Mouse (Mus musculus): ENCODE measurements around the gene Atg2a. TPM values are rescaled to one million over a fixed set of nuclear protein-coding genes. Genes with fewer than 3 reads are reported as not detected.

Atg2a gene
- total and polyA plus RNA-seq, 2 experiments from 2014 or later: 5.6 to 24.5 TPM

GRCm38 (mm10) chr19:6272053-6272452, 30.6 kb downstream of the Atg2a start:
- 77% methylated on average over 7 of the region's 7 CpGs for WGBS
- Histone ChIP-seq H3K27ac (ENCODE audit: low read depth) (no peak overlapping the region), H3K4me1 (ENCODE audit: control insufficient read depth, insufficient read depth) (peaks cover 19% of the 10 kb centered on the region; the same call in 1 of the 2 replicates), H3K9ac (replicated peaks; ENCODE audit: low read depth, low read length) (no peak overlapping the region), H3K36me3 (replicated peaks; ENCODE audit: control insufficient read depth, insufficient read depth, low read length) (no peaks in the 10 kb centered on the region), H3K9me3 (replicated peaks; ENCODE audit: control insufficient read depth, low read length) (no peaks in the 10 kb centered on the region), H3K27me3 (ENCODE audit: control insufficient read depth, insufficient read depth, low read length) (peaks cover 5% of the 10 kb centered on the region; the same call in 1 of the 2 replicates), H3K4me2 (ENCODE audit: low read depth, low read length) (no peak overlapping the region), H3K4me3 (ENCODE audit: low read depth, low read length) (no peak overlapping the region)
- ATAC-seq (ENCODE audit: insufficient read depth, low read depth) (no peak), DNase-seq (ENCODE audit: low spot score) (no peak)
- TF ChIP-seq CTCF (IDR thresholded peaks at IDR 0.05; ENCODE audit: low read depth) (no peak), EP300 (IDR thresholded peaks at IDR 0.05; ENCODE audit: low read depth) (no peak)

- Histone ChIP-seq H3K27me3 (ENCODE audit: control insufficient read depth, insufficient read depth, low read length) (peaks cover 5% of the 10 kb centered on the region; the same call in 1 of the 2 replicates), H3K36me3 (replicated peaks; ENCODE audit: control insufficient read depth, insufficient read depth, low read length) (no peaks in the 10 kb centered on the region), H3K9me3 (replicated peaks; ENCODE audit: control insufficient read depth, low read length) (no peaks in the 10 kb centered on the region), H3K4me3 (ENCODE audit: low read depth, low read length) (no peak overlapping the region), H3K27ac (ENCODE audit: low read depth) (peak overlapping the region; percentile 62), H3K4me2 (ENCODE audit: low read depth, low read length) (no peak overlapping the region), H3K9ac (replicated peaks; ENCODE audit: low read depth, low read length) (no peak overlapping the region), H3K4me1 (ENCODE audit: control insufficient read depth, insufficient read depth) (peaks cover 19% of the 10 kb centered on the region; the same call in 1 of the 2 replicates)
- DNase-seq (ENCODE audit: low spot score) (peak; percentile 54), ATAC-seq (ENCODE audit: insufficient read depth, low read depth) (no peak)
- 54% methylated on average over 4 of the region's 4 CpGs for WGBS
- no peak for TF ChIP-seq CTCF (IDR thresholded peaks at IDR 0.05; ENCODE audit: low read depth)
- TF ChIP-seq EP300 (IDR thresholded peaks at IDR 0.05; ENCODE audit: low read depth): no peak
Observed at GRCm38 (mm10) chr19:6272738-6273137, 31.3 kb downstream of the Atg2a start.

- H3K4me3 ChIP-seq (ENCODE audit: low read depth, low read length): no peak overlapping the region
- 78% methylated on average over 4 of the region's 4 CpGs for WGBS
- no peak for DNase-seq (ENCODE audit: low spot score)
- TF ChIP-seq CTCF (IDR thresholded peaks at IDR 0.05; ENCODE audit: low read depth): no peak
- no peak for TF ChIP-seq EP300 (IDR thresholded peaks at IDR 0.05; ENCODE audit: low read depth)
- H3K9ac ChIP-seq (replicated peaks; ENCODE audit: low read depth, low read length): no peak overlapping the region
- H3K4me1 ChIP-seq (ENCODE audit: control insufficient read depth, insufficient read depth): peaks cover 27% of the 10 kb centered on the region; the same call in 1 of the 2 replicates
- no peaks in the 10 kb centered on the region for H3K9me3 ChIP-seq (replicated peaks; ENCODE audit: control insufficient read depth, low read length)
- peaks cover 5% of the 10 kb centered on the region; the same call in 1 of the 2 replicates for H3K27me3 ChIP-seq (ENCODE audit: control insufficient read depth, insufficient read depth, low read length)
- no peak overlapping the region for H3K4me2 ChIP-seq (ENCODE audit: low read depth, low read length)
- ATAC-seq (ENCODE audit: insufficient read depth, low read depth): no peak
- H3K36me3 ChIP-seq (replicated peaks; ENCODE audit: control insufficient read depth, insufficient read depth, low read length): no peaks in the 10 kb centered on the region
- peak overlapping the region; percentile 62 for H3K27ac ChIP-seq (ENCODE audit: low read depth)
Observed at GRCm38 (mm10) chr19:6273592-6273991, 32.1 kb downstream of the Atg2a start.

GRCm38 (mm10) chr19:6273998-6274608, 32.6 kb downstream of the Atg2a start:
- Histone ChIP-seq H3K9ac (replicated peaks; ENCODE audit: low read depth, low read length) (no peak overlapping the region), H3K27me3 (ENCODE audit: control insufficient read depth, insufficient read depth, low read length) (peaks cover 5% of the 10 kb centered on the region; the same call in 1 of the 2 replicates), H3K4me2 (ENCODE audit: low read depth, low read length) (no peak overlapping the region), H3K4me1 (ENCODE audit: control insufficient read depth, insufficient read depth) (peaks cover 32% of the 10 kb centered on the region; the same call in 1 of the 2 replicates), H3K36me3 (replicated peaks; ENCODE audit: control insufficient read depth, insufficient read depth, low read length) (0 out of 2 replicates have a peak, but pooled peaks cover under 1% of the 10 kb centered on the region), H3K9me3 (replicated peaks; ENCODE audit: control insufficient read depth, low read length) (no peaks in the 10 kb centered on the region), H3K27ac (ENCODE audit: low read depth) (peak overlapping the region; percentile 62), H3K4me3 (ENCODE audit: low read depth, low read length) (no peak overlapping the region)
- ATAC-seq (ENCODE audit: insufficient read depth, low read depth) (no peak), DNase-seq (ENCODE audit: low spot score) (no peak)
- 82% methylated on average over 13 of the region's 13 CpGs for WGBS
- no peak for TF ChIP-seq CTCF (IDR thresholded peaks at IDR 0.05; ENCODE audit: low read depth)
- no peak for TF ChIP-seq EP300 (IDR thresholded peaks at IDR 0.05; ENCODE audit: low read depth)

GRCm38 (mm10) chr19:6275740-6276389, 34.4 kb downstream of the Atg2a start:
- DNase-seq (ENCODE audit: low spot score): no peak
- peak overlapping the region; percentile 76 for H3K4me3 ChIP-seq (ENCODE audit: low read depth, low read length)
- H3K4me2 ChIP-seq (ENCODE audit: low read depth, low read length): peak overlapping the region; percentile 69
- H3K4me1 ChIP-seq (ENCODE audit: control insufficient read depth, insufficient read depth): peaks cover 46% of the 10 kb centered on the region
- no peaks in the 10 kb centered on the region for H3K9me3 ChIP-seq (replicated peaks; ENCODE audit: control insufficient read depth, low read length)
- no peak overlapping the region for H3K9ac ChIP-seq (replicated peaks; ENCODE audit: low read depth, low read length)
- peaks cover 4% of the 10 kb centered on the region; the same call in 1 of the 2 replicates for H3K27me3 ChIP-seq (ENCODE audit: control insufficient read depth, insufficient read depth, low read length)
- H3K27ac ChIP-seq (ENCODE audit: low read depth): peak overlapping the region; percentile 79
- no peak for TF ChIP-seq CTCF (IDR thresholded peaks at IDR 0.05; ENCODE audit: low read depth)
- TF ChIP-seq EP300 (IDR thresholded peaks at IDR 0.05; ENCODE audit: low read depth): no peak; the same call in 1 of the 2 replicates
- 11% methylated on average over 15 of the region's 15 CpGs for WGBS
- no peak for ATAC-seq (ENCODE audit: insufficient read depth, low read depth)
- peaks cover 15% of the 10 kb centered on the region; the same call in 1 of the 2 replicates for H3K36me3 ChIP-seq (replicated peaks; ENCODE audit: control insufficient read depth, insufficient read depth, low read length)

Data from heart, postnatal 0 days (tissue).